In the genomic region with DNA sequence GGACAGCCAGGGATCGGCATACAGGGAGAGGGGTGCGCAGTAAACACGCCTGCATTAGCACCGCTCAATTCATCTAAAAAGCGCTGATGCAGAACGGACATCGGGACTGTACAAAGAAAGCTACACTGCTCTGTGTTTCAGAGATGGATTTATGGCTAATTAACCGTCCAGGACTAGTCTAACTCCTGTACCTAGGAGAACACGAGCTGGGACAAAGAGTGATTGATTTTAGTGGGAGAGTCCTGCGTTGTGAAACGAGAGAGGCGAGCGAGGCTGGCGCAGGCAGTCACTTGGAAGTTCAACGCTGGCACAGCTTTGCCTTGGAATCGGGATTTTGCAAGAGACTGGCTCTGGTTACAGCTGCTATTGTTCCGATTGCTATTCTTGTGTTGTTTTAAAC, we compare ENCODE assay signal across 15 mouse cellular contexts. TPM values are rescaled to one million over a fixed set of nuclear protein-coding genes. Genes with fewer than 3 reads are reported as not detected.
A peak's percentile ranks its signal among the peaks of the same experiment; 100 is the strongest.
DNase-seq lines count a peak whose midpoint lies in the region; ATAC-seq and TF ChIP-seq lines count a peak whose summit lies in the region.
"Had no signal": no experiment of that assay in that cellular context is flagged by ENCODE, and none has a peak within 500 bp of the region (broad histone marks: within the 10 kb centered on the region; RNA-seq: fewer than 3 reads in every experiment).

No protein-coding gene starts in this region.

- ATAC-seq in kidney, embryonic 16.5 days (ENCODE audit: low FRiP score, low TSS enrichment): peak; percentile 91
- ATAC-seq in hindbrain, embryonic 16.5 days: 0 out of 2 replicates have a peak, but pooled peaks have one; percentile 27

- no peak for TF ChIP-seq POLR2A in ES-Bruce4 (IDR thresholded peaks at IDR 0.05; ENCODE audit: insufficient read depth, low read length)

- no peak for TF ChIP-seq CTCF in ES-Bruce4 (IDR thresholded peaks at IDR 0.05; ENCODE audit: low read depth, low read length)
- TF ChIP-seq CTCF in gastrocnemius, adult 2 months (IDR thresholded peaks at IDR 0.05): no peak

- 16% methylated on average over 17 of the region's 17 CpGs for WGBS in kidney, embryonic 16.5 days
- WGBS in hindbrain, embryonic 16.5 days: 61% methylated on average over 17 of the region's 17 CpGs

- no peak overlapping the region for H3K27ac ChIP-seq in kidney, embryonic 16.5 days (ENCODE audit: low read length)
- H3K27ac ChIP-seq in ES-Bruce4 (ENCODE audit: insufficient read depth, low read length): no peak overlapping the region
- no peak overlapping the region for H3K27ac ChIP-seq in hindbrain, embryonic 16.5 days (ENCODE audit: low read depth, low read length)
- H3K27ac ChIP-seq in gastrocnemius, adult 2 months: no peak overlapping the region

- no peaks in the 10 kb centered on the region for H3K36me3 ChIP-seq in kidney, embryonic 16.5 days (ENCODE audit: insufficient read depth, low read length)
- H3K36me3 ChIP-seq in ES-Bruce4 (ENCODE audit: control insufficient read depth, insufficient read depth, low read length, poor library complexity, severe bottlenecking): no peaks in the 10 kb centered on the region
- H3K36me3 ChIP-seq in hindbrain, embryonic 16.5 days (ENCODE audit: control insufficient read depth, insufficient read depth, low read length): no peaks in the 10 kb centered on the region

- peak overlapping the region; percentile 21 for H3K4me3 ChIP-seq in kidney, embryonic 16.5 days (ENCODE audit: low read length)
- H3K4me3 ChIP-seq in ES-Bruce4 (ENCODE audit: low read depth, low read length): peak overlapping the region; percentile 14; the same call in 1 of the 2 replicates
- no peak overlapping the region for H3K4me3 ChIP-seq in hindbrain, embryonic 16.5 days (ENCODE audit: low read length)
- H3K4me3 ChIP-seq in gastrocnemius, adult 2 months: no peak overlapping the region

- DNase-seq in adrenal gland, postnatal 14 days: peak; percentile 63
- DNase-seq in adrenal gland, adult 18-20 months (ENCODE audit: low spot score in 2 of 2): no peak
- no peak for DNase-seq in kidney, postnatal 36 days
- DNase-seq in gastrocnemius, adult 2 months: no peak
- no peak for DNase-seq in cerebellum, postnatal 4 days (ENCODE audit: low spot score in 2 of 2)
- DNase-seq: cerebellum, adult 9-10 months; gastrocnemius, postnatal 10 days; kidney, adult 11 months; layer of hippocampus, postnatal 36 days; liver had no signal

- H3K27me3 ChIP-seq in kidney, embryonic 16.5 days (ENCODE audit: insufficient read depth, low read length): no peaks in the 10 kb centered on the region
- H3K27me3 ChIP-seq in ES-Bruce4 (ENCODE audit: control insufficient read depth, insufficient read depth, low read length, poor library complexity, severe bottlenecking): no peaks in the 10 kb centered on the region
- H3K27me3 ChIP-seq in hindbrain, embryonic 16.5 days (replicated peaks; ENCODE audit: control insufficient read depth, insufficient read depth, low read length): no peaks in the 10 kb centered on the region

- H3K9ac ChIP-seq in kidney, embryonic 16.5 days (replicated peaks; ENCODE audit: low read length): peak overlapping the region; percentile 18; the same call in 1 of the 2 replicates
- peak overlapping the region; percentile 41 for H3K9ac ChIP-seq in ES-Bruce4 (ENCODE audit: low read depth, poor library complexity, severe bottlenecking)
- no peak overlapping the region for H3K9ac ChIP-seq in hindbrain, embryonic 16.5 days (ENCODE audit: low read depth, low read length)

- intact Hi-C loops in gastrocnemius, adult 2 months (cut with DNase I): no loop called here

- no peak for TF ChIP-seq EP300 in ES-Bruce4 (IDR thresholded peaks at IDR 0.05; ENCODE audit: insufficient read depth, low read depth, low read length)

- peak overlapping the region; percentile 48 for H3K4me2 ChIP-seq in kidney, embryonic 16.5 days (replicated peaks; ENCODE audit: low read depth, low read length)
- H3K4me2 ChIP-seq in hindbrain, embryonic 16.5 days (ENCODE audit: low read length): no peak overlapping the region

- no peaks in the 10 kb centered on the region for H3K9me3 ChIP-seq in kidney, embryonic 16.5 days (ENCODE audit: low read length)
- no peaks in the 10 kb centered on the region for H3K9me3 ChIP-seq in ES-Bruce4 (replicated peaks; ENCODE audit: control insufficient read depth, insufficient read depth, low read length, poor library complexity, severe bottlenecking)
- no peaks in the 10 kb centered on the region for H3K9me3 ChIP-seq in hindbrain, embryonic 16.5 days (ENCODE audit: control insufficient read depth, low read length)

- no peaks in the 10 kb centered on the region for H3K4me1 ChIP-seq in kidney, embryonic 16.5 days (ENCODE audit: insufficient read depth, low read length)
- H3K4me1 ChIP-seq in ES-Bruce4 (ENCODE audit: control insufficient read depth, insufficient read depth, low read length): no peaks in the 10 kb centered on the region
- no peaks in the 10 kb centered on the region for H3K4me1 ChIP-seq in hindbrain, embryonic 16.5 days (ENCODE audit: control insufficient read depth, insufficient read depth, low read depth, low read length)

RNA-seq across cellular contexts. Expression of a gene that starts 17.8 kb away (rescaled TPM):
- total RNA-seq in adrenal gland, postnatal 14 days (2021): 5.1 and 9.4 TPM in 2 replicates
- 1 to 10 TPM; 6.5 to 9.2 TPM for total RNA-seq in adrenal gland, adult 18-20 months (2021)
- polyA plus RNA-seq in kidney, embryonic 16.5 days (2015; fragmentation: Nextera tagmentation; extraction: Ambion mirVana): 16.1 and 19.9 TPM in 2 replicates
- polyA plus RNA-seq in ES-Bruce4 (2011; ENCODE audit: insufficient read depth, insufficient read length, low read depth, missing spikeins): 15.9 and 17.7 TPM in 2 replicates
- 26.1 and 28.3 TPM in 2 replicates for polyA plus RNA-seq in hindbrain, embryonic 16.5 days (2015; fragmentation: Nextera tagmentation; extraction: Ambion mirVana)
- total RNA-seq in gastrocnemius, adult 2 months (2021): 1 to 10 TPM; 3.7 to 4.6 TPM
- total RNA-seq: neutrophil, adult 5-6 weeks had no signal

RNA-seq across cellular contexts. Expression of a gene that starts 40.7 kb away (rescaled TPM):
- total RNA-seq in adrenal gland, postnatal 14 days (2021): 0.22 and 0.34 TPM in 2 replicates
- 1 to 10 TPM in 1 of 2 experiments, under 1 TPM in 1; 0.40 to 1.0 TPM for total RNA-seq in adrenal gland, adult 18-20 months (2021)
- 0.86 and 1.1 TPM in 2 replicates for polyA plus RNA-seq in kidney, embryonic 16.5 days (2015; fragmentation: Nextera tagmentation; extraction: Ambion mirVana)
- polyA plus RNA-seq in ES-Bruce4 (2011; ENCODE audit: insufficient read depth, insufficient read length, low read depth, missing spikeins): not detected in 2 replicates
- polyA plus RNA-seq in hindbrain, embryonic 16.5 days (2015; fragmentation: Nextera tagmentation; extraction: Ambion mirVana): 0.08 and 1.6 TPM in 2 replicates
- 100 to 1,000 TPM; 511 to 652 TPM for total RNA-seq in gastrocnemius, adult 2 months (2021)
- total RNA-seq: megakaryocyte-erythroid progenitor cell, adult 5-6 weeks; neutrophil, adult 5-6 weeks had no signal

RNA-seq across cellular contexts. Expression of a gene that starts 43.4 kb away (rescaled TPM):
- total RNA-seq in adrenal gland, postnatal 14 days (2021): 0.78 and 0.83 TPM in 2 replicates
- total RNA-seq in adrenal gland, adult 18-20 months (2021): 1 to 10 TPM in 1 of 2 experiments, under 1 TPM in 1; 0.45 to 1.2 TPM
- polyA plus RNA-seq in kidney, embryonic 16.5 days (2015; fragmentation: Nextera tagmentation; extraction: Ambion mirVana): 21.4 and 23.0 TPM in 2 replicates
- 92.6 and 92.9 TPM in 2 replicates for polyA plus RNA-seq in ES-Bruce4 (2011; ENCODE audit: insufficient read depth, insufficient read length, low read depth, missing spikeins)
- polyA plus RNA-seq in hindbrain, embryonic 16.5 days (2015; fragmentation: Nextera tagmentation; extraction: Ambion mirVana): 0.64 and 0.95 TPM in 2 replicates
- not detected for total RNA-seq in gastrocnemius, adult 2 months (2021)
- total RNA-seq: megakaryocyte-erythroid progenitor cell, adult 5-6 weeks; neutrophil, adult 5-6 weeks had no signal

Comparison
In these comparisons a context has a peak if more than half of its experiments do, and no peak if none do; other contexts are left out.
1. H3K4me3 ChIP-seq: peak in kidney, embryonic 16.5 days (single experiment) and ES-Bruce4 (single experiment); none in hindbrain, embryonic 16.5 days (single experiment) and gastrocnemius, adult 2 months (single experiment).
2. RNA of a gene that starts 40.7 kb away (total RNA-seq): 511 to 652 TPM in gastrocnemius, adult 2 months; 0.40 to 1.0 TPM in adrenal gland, adult 18-20 months and 0.22 to 0.34 TPM in adrenal gland, postnatal 14 days; every median in the first group is over 100 times any median in the second.